Mouse (Mus musculus): ENCODE measurements around the gene Anxa4.

Anxa4 gene

GRCm38 (mm10) chr6:86797455-86797854 lies 4.1 kb upstream of the Anxa4 start:
- no peak for DNase-seq

GRCm38 (mm10) chr6:86793957-86794356 lies 573 bp upstream of the Anxa4 start:
- DNase-seq: peak in 1 of 2 experiments; percentile 31

- no peak for DNase-seq
Measured at GRCm38 (mm10) chr6:86790351-86790943, 2.9 kb downstream of the Anxa4 start.

GRCm38 (mm10) chr6:86788242-86788641 lies 5.1 kb downstream of the Anxa4 start:
- no peak for DNase-seq

- no peak for DNase-seq
Measured at GRCm38 (mm10) chr6:86786545-86786944, 6.8 kb downstream of the Anxa4 start.

- DNase-seq: no peak
Measured at GRCm38 (mm10) chr6:86784739-86785138, 8.6 kb downstream of the Anxa4 start.

GRCm38 (mm10) chr6:86782342-86782741 lies 11.0 kb downstream of the Anxa4 start:
- DNase-seq: no peak

GRCm38 (mm10) chr6:86781361-86781957 lies 11.9 kb downstream of the Anxa4 start:
- DNase-seq: no peak

- DNase-seq: no peak
Measured at GRCm38 (mm10) chr6:86778910-86779594, 14.3 kb downstream of the Anxa4 start.

- no peak for DNase-seq
Measured at GRCm38 (mm10) chr6:86777181-86777580, 16.2 kb downstream of the Anxa4 start.

GRCm38 (mm10) chr6:86776706-86777071 lies 16.7 kb downstream of the Anxa4 start:
- no peak for DNase-seq

- peak; percentile 27 to 30 for DNase-seq
Measured at GRCm38 (mm10) chr6:86776001-86776705, 17.2 kb downstream of the Anxa4 start.

GRCm38 (mm10) chr6:86774937-86775336 lies 18.4 kb downstream of the Anxa4 start:
- no peak for DNase-seq

- DNase-seq: no peak
Measured at GRCm38 (mm10) chr6:86773830-86774229, 19.6 kb downstream of the Anxa4 start.

- no peak for DNase-seq
Measured at GRCm38 (mm10) chr6:86772631-86773030, 20.8 kb downstream of the Anxa4 start.

- no peak for DNase-seq
Measured at GRCm38 (mm10) chr6:86768938-86769337, 24.4 kb downstream of the Anxa4 start.

- DNase-seq: no peak
Measured at GRCm38 (mm10) chr6:86768186-86768776, 25.1 kb downstream of the Anxa4 start.

GRCm38 (mm10) chr6:86767465-86767864 lies 25.9 kb downstream of the Anxa4 start:
- no peak for DNase-seq

- no peak for DNase-seq
Measured at GRCm38 (mm10) chr6:86765637-86766059, 27.7 kb downstream of the Anxa4 start.

- no peak for DNase-seq
Measured at GRCm38 (mm10) chr6:86754105-86754863, 39.1 kb downstream of the Anxa4 start.

- DNase-seq: no peak
Measured at GRCm38 (mm10) chr6:86752843-86753485, 40.4 kb downstream of the Anxa4 start.

- no peak for DNase-seq
Measured at GRCm38 (mm10) chr6:86750961-86751360, 42.4 kb downstream of the Anxa4 start.

All from cerebellum, postnatal 14 days (tissue).